Mouse (Mus musculus) inflammation-experienced regulatory T-cells, adult 6 months (primary cell): ENCODE measurements around the gene Hmcn1. TPM values are rescaled to one million over a fixed set of nuclear protein-coding genes. Genes with fewer than 3 reads are reported as not detected.
A peak's percentile ranks its signal among the peaks of the same experiment; 100 is the strongest.

ENCODE experiments used
- ATAC-seq: one replicate; pipeline ENCODE4 v1.8.0; 2017
- polyA plus RNA-seq, 3 experiments: library from polyadenylated mRNA; unstranded; fragments of 100-300 nt; shearing (Covaris generic); gene quantifications; one replicate each; pipeline ENCODE4 v1.2.1; 2017

Hmcn1 gene
- under 1 TPM in 2 of 3 experiments, not detected in 1; 0.13 to 0.29 TPM for polyA plus RNA-seq

- peak; percentile 71 for ATAC-seq
Observed at GRCm38 (mm10) chr1:150993162-150994064, at the start of gene Hmcn1. TSS of gene Hmcn1 (minus strand) at chr1:150993435.

DNA sequence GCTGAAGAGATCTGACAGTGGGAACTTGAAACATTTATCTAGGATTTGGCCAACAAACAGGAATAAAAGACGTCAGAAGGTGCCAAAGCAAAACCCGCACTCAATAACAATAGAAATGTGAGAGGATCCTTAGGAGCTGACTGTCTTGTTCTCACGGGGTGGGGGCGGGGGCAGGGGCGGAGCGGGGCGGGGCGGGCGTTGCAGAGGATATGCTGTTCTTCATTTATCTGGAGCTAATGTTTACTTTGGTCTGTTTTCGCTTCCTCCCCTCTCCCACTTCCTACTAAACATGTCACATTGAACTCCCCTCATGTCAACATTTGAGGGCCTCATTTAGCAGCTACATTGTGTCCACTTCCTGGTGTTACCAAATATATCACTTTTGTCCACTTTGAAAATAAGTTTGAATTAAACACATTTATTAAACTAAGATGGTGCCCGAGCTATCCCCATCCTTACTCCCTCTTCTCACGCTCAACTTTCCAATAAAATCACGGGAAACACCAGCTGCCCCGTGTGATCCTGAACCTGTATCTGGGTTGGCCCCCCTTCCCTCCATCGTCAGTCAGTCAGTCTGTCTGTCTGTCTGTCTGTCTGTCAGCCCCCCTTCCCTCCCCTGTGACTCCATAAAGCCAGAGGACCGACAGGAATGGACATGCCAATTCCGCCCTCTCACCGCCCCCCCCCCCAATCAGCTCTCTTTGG, 47.9 kb upstream of the Hmcn1 start:
- no peak for ATAC-seq

DNA sequence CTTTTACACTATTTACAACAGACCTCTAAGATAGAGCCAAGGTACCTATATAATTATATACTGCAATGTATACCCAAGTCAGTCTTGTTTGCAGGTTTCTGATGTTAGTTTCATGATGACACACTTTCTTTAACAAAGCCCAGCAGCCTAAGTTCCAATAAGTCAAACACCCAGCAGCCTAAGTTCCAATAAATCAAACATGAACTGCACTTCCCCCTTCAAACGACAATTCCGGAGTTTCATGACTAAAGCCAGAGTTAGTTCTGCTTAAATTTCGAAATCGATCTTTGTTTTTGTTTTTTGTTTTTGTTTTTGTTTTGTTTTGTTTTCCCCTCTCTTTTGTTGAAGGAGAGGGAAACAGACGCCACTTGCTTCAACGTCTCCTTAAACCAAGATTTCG, 47.1 kb upstream of the Hmcn1 start:
- no peak for ATAC-seq

- no peak for ATAC-seq
Observed at GRCm38 (mm10) chr1:151039189-151039588, 46.0 kb upstream of the Hmcn1 start.

DNA sequence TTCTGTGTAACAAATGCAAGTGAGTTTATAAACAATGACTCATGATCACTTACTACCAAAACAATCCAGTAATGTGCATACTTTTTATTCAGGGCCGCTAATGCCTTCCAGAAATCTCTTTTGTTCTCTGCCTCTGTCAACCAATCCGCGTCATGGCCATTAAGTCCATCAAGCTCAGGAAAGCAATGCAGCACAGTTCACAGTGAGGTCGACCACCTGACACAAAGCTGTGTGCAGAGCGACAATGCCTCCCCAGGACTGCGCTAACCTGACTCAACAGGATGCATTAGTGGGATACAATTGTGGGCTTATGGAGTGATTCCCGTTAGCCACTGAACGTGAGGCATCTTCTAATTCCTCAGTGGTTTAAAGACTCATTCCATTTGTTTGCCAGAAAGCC, 45.3 kb upstream of the Hmcn1 start:
- no peak for ATAC-seq

- no peak for ATAC-seq
Observed at GRCm38 (mm10) chr1:151036405-151036985, 43.3 kb upstream of the Hmcn1 start.

DNA sequence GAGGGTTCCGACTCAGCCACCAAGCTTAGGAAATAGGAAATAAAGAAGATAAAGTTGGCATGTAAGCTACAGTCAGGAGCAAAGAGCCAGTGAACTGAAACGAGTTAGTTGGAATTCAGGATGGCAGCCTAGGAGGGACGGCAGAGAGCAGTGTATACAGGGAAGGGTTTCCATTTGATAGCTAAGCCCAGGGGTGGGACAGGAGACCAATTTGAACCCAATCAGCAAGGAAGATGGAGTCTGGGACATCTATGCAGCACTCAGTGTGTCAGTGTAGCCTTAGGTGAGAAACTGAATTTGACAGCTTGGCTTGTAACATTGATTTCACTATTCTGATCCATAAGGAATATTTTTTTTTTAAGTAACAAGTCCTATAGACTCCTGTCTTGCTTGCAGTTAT, 42.5 kb upstream of the Hmcn1 start:
- ATAC-seq, result no peak

- peak; percentile 79 for ATAC-seq
Observed at GRCm38 (mm10) chr1:151034993-151035592, 41.9 kb upstream of the Hmcn1 start.

GRCm38 (mm10) chr1:151033291-151033690, 40.1 kb upstream of the Hmcn1 start:
- ATAC-seq, result no peak

DNA sequence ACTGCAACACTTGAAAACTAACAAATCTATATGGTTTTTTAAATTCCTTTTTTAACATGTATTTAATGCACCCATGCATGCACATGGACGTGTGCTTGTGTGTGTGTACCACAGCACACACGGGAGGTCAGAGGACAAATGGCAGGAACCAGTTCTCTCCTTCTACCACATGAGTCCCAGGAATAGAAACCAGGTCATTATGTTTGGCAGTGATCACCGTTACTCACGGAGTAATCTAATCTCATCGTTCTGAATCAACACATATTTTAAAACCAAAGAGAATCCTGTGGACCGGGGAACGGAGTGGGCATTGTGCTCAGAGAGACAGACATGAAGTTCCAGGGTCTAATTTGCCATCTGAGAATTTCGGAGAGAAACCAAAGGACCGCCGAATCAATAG, 38.3 kb upstream of the Hmcn1 start:
- ATAC-seq, result no peak

DNA sequence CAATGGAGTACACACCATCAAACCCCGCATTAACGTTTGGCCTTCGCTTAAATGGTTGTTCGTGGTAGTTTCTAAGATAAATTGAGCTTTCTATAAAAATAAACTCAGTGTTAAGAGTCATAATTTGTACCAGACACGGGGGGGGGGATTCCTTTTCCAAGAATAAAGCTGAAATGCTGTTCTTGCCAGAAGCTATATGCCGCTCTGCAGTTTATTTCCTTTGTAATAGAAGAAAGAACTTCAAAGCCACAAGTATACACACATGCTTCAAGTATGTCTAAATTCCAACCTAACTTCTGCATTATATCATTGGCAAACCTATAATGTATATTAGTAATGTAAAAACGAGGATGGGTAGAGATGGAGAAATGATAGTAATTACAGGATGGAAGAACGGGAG, 37.9 kb upstream of the Hmcn1 start:
- no peak for ATAC-seq

DNA sequence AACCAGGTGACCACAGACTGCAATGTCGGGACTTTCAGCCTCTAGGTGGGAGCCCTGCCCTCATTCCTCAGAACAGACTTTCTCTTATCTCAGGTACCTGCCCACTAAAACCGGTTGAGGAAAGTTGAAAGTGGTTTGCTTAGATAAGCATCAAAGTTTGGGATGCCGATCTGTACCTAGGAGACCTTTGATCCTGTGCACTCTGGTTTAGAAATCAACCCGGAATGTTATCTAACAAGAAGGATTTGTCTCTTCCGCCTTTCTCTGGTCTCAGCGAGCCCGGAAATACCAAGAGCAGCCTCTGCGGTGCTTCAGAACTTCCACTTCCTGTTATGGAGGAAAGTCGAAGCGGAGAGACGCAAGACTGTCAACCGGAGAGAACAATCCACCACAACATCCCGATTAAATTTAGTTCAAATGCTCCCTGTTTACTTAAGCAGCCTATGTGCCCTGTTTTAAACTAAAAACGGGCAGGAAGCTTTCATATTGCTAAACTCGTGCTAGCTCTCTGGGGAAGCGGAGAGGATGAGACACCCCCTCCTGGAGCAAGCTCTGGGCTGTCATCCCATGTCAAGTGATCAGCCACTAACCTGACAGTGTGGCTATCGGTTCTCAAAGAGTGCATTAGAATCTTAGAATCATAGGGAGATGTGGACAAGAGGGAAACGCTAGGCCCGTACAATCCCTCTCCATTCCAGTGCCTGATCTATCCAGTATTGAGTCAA, 32.0 kb upstream of the Hmcn1 start:
- ATAC-seq, result peak; percentile 95

DNA sequence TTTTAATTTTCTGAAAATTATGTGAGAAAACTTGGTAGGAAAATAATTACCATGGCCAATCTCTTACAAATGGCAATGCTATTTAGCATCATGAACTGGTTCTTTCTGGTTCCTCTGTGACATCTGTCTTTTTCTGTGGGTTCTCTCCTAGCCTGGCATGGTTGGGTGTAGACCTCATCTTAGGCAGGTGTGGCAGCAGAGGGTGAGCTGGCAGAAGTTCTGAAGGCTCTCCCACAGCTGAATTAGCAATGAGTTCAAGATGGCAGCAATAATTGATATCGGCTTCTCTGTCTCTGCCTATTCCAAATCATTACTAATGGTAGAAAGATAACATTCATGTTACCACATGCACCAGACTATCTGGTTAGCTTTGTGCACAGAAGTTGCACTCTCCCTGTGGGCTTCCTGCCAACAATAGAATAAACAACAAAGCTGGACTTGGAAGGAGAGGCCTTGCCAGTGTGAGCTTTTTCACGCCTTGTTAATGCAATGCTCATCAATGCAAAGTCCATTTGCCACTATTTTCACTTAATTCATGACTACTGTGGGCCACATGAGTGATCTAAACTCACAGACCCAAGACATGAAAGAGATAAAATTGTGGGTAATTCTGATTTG, 26.1 kb upstream of the Hmcn1 start:
- no peak for ATAC-seq

GRCm38 (mm10) chr1:151011056-151011455, 17.8 kb upstream of the Hmcn1 start:
- peak; percentile 67 for ATAC-seq

DNA sequence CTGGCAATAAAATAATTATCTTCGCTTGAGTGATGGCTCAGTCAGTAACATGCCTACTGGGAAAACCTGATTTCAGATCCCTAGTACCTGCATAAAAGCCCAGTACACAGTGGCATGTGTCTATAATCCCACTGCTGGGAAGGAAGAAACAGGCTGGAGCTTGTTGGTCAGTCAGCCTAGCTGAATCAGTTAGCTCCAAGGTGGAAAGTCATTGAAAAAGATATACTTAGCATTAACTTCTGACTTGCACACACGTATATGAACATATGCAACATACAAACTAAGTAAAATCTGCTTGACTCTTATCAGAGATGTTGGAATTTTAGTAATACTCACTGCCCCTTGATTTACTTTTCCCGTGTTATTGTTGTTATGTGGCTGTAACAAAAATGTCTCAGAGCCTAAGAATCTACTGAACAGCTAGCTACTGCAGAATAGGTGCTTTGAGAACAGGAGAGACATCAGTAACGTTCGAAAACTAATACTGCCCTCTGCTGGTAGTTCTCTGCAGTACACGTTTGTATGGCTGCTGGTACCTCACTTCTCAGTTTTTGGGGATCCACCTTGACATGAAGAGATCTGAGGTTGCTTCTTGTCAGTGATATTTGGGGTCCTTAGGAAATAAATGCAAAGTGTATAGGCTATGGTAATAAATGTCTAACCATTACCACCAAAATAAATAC, 16.0 kb upstream of the Hmcn1 start:
- ATAC-seq, result peak; percentile 86

GRCm38 (mm10) chr1:151007747-151008146, 14.5 kb upstream of the Hmcn1 start:
- no peak for ATAC-seq

DNA sequence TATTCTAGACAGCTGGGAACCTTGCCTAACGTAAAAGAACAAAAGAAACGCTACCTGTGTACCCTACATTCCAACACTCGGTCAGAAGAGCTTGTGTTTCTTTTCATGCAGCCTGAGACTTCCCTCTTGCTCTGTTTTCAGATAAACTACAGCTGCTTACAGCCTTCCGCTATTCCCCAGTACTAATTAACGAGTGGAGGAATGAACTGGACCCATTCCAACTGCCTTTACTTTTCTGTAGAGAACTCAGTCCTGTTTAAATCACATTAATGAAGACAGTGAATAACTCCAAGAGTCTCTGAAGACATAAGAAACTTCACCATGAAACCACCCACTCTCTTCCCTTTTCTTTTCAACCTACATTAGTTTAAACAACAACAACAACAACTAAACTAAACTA, 10.8 kb upstream of the Hmcn1 start:
- no peak for ATAC-seq

DNA sequence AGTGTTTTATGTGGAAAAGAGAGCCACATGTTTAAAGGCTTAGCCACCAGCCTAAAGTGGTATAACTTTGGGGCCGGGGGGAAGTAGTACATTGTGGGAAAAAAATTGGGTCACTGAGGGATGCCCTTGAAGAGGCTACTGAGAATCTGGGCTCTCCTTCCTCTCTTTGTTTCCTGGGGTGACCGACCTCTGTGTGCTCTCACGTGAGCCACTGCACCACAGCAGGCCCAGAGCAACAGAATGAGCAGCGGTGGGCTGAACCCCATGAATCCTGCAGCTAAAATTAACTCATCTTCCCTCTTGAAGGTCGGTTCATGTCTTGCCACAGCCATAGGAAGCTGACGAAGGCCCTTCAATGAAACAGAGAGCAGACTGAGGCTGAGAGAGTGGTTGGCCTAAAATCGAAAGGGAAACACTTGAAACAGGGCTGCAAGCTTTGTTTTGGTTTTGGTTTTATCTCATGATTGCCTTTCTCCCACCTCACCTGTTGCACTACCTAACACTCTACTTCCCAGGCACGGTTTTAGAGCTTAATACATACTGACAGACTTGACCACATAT, 8.7 kb upstream of the Hmcn1 start:
- ATAC-seq, result peak; percentile 96

DNA sequence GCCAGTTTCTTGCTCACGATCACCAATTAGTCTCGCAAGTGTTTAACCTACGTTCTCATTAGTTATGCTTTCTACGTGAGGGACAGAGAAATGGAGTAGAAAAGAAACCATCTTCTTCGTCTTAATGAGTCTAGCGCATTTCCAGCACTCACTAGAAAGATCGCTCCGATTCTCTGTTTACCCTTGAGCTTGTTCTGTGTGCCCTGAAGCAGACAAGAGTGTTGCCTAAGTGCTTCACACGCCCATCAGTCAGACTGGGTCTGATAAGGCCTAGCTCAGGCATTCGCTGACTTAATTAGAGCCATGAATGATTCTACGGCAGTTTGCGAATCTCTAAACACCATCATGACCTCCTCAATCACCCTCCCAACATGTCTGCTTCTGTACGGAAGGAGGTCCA, 7.5 kb upstream of the Hmcn1 start:
- ATAC-seq, result no peak

- ATAC-seq, result no peak
Observed at GRCm38 (mm10) chr1:150994612-150995011, 1.4 kb upstream of the Hmcn1 start.

GRCm38 (mm10) chr1:150992711-150993161, 499 bp downstream of the Hmcn1 start:
- no peak for ATAC-seq
